Mouse (Mus musculus): ENCODE results near the gene Tank. TPM values are rescaled to one million over a fixed set of nuclear protein-coding genes. Genes with fewer than 3 reads are reported as not detected.

Gene Tank
- polyA plus RNA-seq, 1 experiment from 2014 or later, result 20.5 TPM

Other genes with a start within 250 kb of the Tank start
- 96.6 and 108 TPM in 2 replicates for gene Psmd14, start 133.1 kb downstream of the Tank start, polyA plus RNA-seq (2015; fragmentation: Nextera tagmentation; extraction: Ambion mirVana)
- 0.03 TPM in 1 of 2 replicates, not detected in the other for gene Tbr1, start 224.3 kb downstream of the Tank start, polyA plus RNA-seq (2015; fragmentation: Nextera tagmentation; extraction: Ambion mirVana)